Mouse (Mus musculus): ENCODE measurements at regions not wholly inside any gene's neighbourhood (a gene's known extent, or its start where the extent isn't known, plus 50 kb on each side); places are given as distances from the start of the nearest gene placed in this dataset.

DNA sequence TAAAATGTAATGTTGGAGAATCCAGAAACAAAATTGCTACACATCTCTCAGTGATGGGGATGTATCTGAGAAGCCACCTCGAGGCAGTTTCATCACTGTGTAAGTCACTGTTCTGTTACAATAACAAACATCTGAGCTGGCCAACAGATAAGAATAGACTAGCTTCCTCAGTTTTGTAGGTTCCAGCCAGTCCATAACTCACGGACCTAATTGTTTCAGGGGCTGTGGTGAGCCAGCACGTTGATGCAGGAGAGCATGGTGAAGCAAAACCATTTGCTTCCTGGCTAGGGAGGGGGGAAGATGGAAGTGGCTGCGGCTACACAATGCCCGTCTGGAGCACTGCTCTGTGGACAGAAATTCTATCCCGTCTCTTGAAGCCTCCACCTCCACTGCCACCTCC, 52.8 kb upstream of the Armc3 start:
- TF ChIP-seq POLR2A (IDR thresholded peaks at IDR 0.05; ENCODE audit: control insufficient read depth, extremely low read depth, insufficient read depth, low read length, poor library complexity) (no peak), CTCF (IDR thresholded peaks at IDR 0.05; ENCODE audit: borderline replicate concordance, control insufficient read depth, extremely low read depth, insufficient read depth, low read length, poor library complexity) (no peak)

Measured in thymus, adult 2 months (tissue).